Mouse (Mus musculus): ENCODE results near the gene Ralbp1.
A peak's percentile ranks its signal among the peaks of the same experiment; 100 is the strongest.

The Ralbp1 gene

GRCm38 (mm10) chr17:65889476-65889875 is 3.9 kb upstream of the Ralbp1 start:
- no peak for DNase-seq

- DNase-seq, result peak; percentile 31
Measured at GRCm38 (mm10) chr17:65886571-65886970, 973 bp upstream of the Ralbp1 start.

- DNase-seq, result no peak
Measured at GRCm38 (mm10) chr17:65885398-65885696, 251 bp downstream of the Ralbp1 start.

DNA sequence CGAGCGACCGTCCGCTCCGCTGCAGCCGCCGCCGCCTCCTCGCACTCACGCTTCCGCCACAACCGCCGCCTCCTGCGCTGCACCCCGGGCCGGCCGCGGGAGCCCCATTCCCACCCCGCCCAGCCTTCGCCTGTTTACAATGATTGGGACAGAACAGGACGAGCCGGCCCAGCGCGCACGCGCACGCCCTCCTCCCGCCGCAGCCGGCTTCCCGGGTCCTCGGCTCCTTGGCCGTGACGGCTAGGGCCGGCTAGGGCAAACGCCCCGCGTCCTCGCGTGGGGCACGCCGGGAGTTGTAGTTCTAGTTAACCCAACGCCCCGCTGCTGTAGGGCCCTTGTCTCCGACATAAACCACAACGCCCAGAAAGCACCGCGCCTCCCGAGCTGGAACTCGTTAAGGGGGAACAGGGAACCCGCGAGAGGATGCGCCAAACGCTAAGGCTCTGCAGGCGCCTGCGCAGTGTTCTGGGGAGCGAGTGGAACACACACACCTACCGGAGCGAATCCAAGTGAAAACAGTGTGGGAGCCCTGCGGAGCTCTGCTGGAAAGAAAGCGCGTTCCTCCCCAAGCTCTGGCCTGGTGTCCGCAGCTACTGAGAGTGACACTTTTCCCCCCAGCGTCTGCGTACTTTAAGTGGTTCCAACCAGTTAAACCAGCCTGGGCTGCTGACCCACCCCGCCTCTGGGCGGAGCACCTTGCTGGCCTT is 754 bp downstream of the Ralbp1 start:
- DNase-seq, result peak; percentile 99

- peak; percentile 43 for DNase-seq
Measured at GRCm38 (mm10) chr17:65884061-65884669, 1.4 kb downstream of the Ralbp1 start.

DNA sequence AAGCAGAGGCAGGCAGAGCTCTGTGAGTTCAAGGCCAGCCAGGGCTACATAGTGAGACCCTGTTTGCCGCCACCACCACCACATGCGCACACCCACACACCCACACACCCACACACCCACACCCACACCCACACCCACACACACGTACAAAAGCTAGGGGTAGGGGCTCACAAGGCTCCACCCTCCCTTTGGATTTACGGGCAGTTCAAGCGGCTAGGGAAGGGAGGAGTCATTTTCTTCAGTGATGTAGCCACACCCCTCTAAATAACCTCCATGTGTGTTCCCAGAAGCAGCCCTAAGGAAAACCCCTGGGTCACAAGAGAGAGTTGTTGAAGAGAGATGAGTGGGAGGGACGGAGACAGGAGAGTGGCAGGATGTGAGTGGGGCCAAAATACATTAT is 8.6 kb downstream of the Ralbp1 start:
- DNase-seq, result no peak

DNA sequence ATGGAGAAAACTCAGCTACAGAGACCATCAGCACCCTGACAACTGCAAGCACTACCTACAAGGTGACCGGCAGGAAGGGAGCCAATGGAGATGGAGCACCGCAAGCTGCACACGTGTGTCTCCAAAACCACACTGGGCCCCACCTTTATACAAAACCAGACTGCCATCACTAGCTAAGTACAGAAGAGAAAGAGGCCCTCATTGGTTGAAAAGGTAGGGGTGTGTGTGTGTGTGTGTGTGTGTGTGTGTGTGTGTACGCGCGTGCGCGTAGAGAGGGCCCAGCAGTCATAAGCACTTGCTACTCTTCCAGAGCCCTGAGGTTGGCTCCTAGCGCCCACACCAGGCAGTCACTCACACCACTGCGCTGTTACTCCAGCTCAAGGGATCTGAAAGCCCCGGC is 11.8 kb downstream of the Ralbp1 start:
- DNase-seq, result no peak

GRCm38 (mm10) chr17:65873156-65873555 is 12.4 kb downstream of the Ralbp1 start:
- no peak for DNase-seq

GRCm38 (mm10) chr17:65872652-65873051 is 12.9 kb downstream of the Ralbp1 start:
- peak; percentile 78 for DNase-seq

DNA sequence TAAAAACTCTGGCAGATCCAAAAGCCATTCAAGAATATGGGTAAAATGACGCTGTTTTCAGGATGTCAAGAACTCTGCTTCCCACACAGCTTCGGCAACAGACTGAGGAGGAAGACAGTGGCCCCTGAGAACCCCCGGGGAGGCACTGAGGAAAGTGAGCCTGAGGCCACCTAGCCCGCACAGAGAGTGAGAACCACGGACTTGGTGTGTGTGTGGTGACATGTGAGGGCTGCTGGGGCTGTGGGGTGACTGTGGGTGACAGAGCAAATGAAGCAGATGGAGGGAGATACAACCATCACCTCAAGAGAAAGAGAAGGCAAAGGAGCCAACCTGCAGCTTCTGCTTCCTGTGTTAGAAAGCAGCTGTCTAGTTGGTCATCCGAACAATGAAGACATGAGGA is 13.5 kb downstream of the Ralbp1 start:
- no peak for DNase-seq

GRCm38 (mm10) chr17:65871641-65872041 is 14.0 kb downstream of the Ralbp1 start:
- DNase-seq, result peak; percentile 13

- DNase-seq, result peak; percentile 93
Measured at GRCm38 (mm10) chr17:65870146-65870545, 15.5 kb downstream of the Ralbp1 start.

DNA sequence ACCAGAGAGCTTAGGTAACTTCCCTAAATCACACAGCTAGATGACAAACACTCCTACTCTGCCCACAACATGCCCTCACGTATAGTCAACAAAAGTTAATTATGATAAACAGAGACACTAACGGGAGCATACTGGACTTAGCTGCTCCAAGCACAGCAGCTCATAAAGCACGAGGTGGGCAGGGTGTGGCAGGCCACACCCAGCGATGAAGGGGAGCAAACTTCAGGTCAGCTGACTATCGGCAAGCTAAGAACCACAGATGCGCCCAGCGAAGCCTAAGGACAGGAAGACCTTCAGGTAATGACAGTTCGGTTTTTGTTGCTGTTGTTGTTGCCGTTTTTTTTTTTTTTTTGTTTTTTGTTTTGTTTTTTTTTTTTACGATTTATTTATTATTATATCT is 15.9 kb downstream of the Ralbp1 start:
- DNase-seq, result no peak

- no peak for DNase-seq
Measured at GRCm38 (mm10) chr17:65867996-65868395, 17.6 kb downstream of the Ralbp1 start.

GRCm38 (mm10) chr17:65866201-65866600 is 19.4 kb downstream of the Ralbp1 start:
- DNase-seq, result no peak

- DNase-seq, result no peak
Measured at GRCm38 (mm10) chr17:65865265-65865664, 20.3 kb downstream of the Ralbp1 start.

DNA sequence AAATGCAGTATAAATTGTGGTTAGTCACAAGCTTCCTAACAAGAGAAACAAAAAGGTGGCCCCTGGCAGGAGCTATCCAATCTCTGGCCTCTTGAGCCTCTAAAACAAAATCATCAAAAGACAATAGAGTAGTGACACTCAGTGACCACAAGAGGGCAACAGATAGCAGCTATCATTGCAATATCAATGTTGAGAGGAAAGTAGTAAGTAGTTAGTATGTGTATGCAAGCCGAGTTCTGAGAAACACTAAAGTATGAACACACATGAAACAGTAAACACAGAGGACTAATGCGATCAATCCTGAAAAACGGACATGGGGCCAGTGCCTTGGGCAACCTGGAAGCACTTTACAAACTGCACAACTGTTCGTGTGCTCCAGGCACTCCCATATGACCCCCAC is 20.9 kb downstream of the Ralbp1 start:
- peak; percentile 74 for DNase-seq

GRCm38 (mm10) chr17:65863830-65864229 is 21.8 kb downstream of the Ralbp1 start:
- DNase-seq, result no peak

DNA sequence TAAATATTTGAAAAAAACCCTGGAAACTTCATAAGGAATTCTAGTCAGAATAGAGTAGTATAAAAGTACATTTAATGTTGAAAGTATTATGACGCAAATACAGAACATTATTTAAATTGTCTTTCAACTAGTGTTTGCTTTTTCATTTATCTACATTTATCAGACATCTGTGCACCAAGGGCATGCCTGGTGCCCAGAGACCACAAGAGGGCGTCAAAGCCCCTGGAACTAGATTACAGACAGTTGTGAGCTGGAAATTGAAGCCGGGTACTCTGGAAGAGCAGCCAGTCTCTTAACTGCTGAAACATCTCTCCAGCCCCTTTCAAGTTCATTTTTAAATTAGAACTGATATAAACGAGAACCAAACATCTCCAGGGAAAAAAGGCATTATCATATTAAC is 23.0 kb downstream of the Ralbp1 start:
- DNase-seq, result peak; percentile 71

DNA sequence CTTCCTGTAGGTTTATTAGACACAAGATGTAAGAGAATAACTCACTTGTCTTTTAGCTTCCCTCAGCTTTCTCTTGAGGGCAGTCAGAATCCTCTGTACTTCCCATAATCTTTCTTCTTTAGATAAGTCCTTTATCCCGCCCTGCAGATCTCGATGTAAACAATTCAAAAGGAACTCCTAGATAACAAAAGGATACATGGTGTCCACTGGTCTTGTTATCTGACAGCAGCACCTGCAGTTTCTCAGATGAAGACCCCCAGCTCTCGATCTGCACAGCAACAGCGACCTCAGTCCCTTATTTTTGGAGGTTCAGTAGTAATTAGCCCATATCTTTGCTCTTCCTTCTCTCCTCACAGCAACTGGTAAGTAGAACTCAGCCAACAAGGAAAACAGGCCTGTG is 28.0 kb downstream of the Ralbp1 start:
- no peak for DNase-seq

GRCm38 (mm10) chr17:65854006-65854405 is 31.6 kb downstream of the Ralbp1 start:
- no peak for DNase-seq

GRCm38 (mm10) chr17:65853326-65853725 is 32.3 kb downstream of the Ralbp1 start:
- peak; percentile 74 for DNase-seq

- no peak for DNase-seq
Measured at GRCm38 (mm10) chr17:65851749-65852148, 33.8 kb downstream of the Ralbp1 start.

DNA sequence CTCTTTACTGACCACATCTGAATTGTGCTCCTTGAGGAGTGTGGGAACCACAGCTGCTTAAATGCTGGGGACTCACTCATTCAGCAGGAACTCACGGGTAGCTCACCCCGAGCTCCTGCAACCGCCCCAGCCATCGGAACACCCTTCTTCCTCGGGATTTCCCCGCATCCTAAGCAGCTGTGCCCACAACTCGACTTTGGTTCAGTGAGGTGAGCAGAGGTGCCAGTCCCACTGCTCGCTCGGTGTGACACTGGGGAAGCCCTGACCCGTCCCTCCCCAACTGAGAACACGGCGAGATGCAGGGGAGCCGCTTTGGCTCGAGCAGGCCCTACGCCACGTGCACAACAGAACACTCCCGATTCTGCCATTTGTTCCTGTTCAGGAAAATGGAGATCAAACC is 35.1 kb downstream of the Ralbp1 start:
- no peak for DNase-seq
